Mouse (Mus musculus): ENCODE measurements around the gene Hadha. TPM values are rescaled to one million over a fixed set of nuclear protein-coding genes. Genes with fewer than 3 reads are reported as not detected.

The Hadha gene
- polyA plus RNA-seq, 1 experiment from 2014 or later: 156 TPM

GRCm38 (mm10) chr5:30148133-30148920 lies 6.6 kb downstream of the Hadha start:
- no peak for ATAC-seq (replicated peaks; ENCODE audit: low FRiP score)
- Histone ChIP-seq H3K9me3 (replicated peaks) (no peaks in the 10 kb centered on the region), H3K4me2 (no peak overlapping the region), H3K36me3 (peaks cover 46% of the 10 kb centered on the region), H3K27me3 (no peaks in the 10 kb centered on the region), H3K4me3 (replicated peaks) (no peak overlapping the region), H3K27ac (no peak overlapping the region), H3K4me1 (peaks cover 10% of the 10 kb centered on the region; the same call in 1 of the 2 replicates), H3K9ac (no peak overlapping the region)
- 83% methylated on average over 5 of the region's 5 CpGs for WGBS

GRCm38 (mm10) chr5:30146526-30146925 lies 8.4 kb downstream of the Hadha start:
- Histone ChIP-seq H3K9me3 (replicated peaks) (no peaks in the 10 kb centered on the region), H3K9ac (no peak overlapping the region), H3K27ac (no peak overlapping the region), H3K36me3 (peaks cover 64% of the 10 kb centered on the region), H3K4me2 (no peak overlapping the region), H3K27me3 (no peaks in the 10 kb centered on the region), H3K4me3 (replicated peaks) (no peak overlapping the region), H3K4me1 (0 out of 2 replicates have a peak, but pooled peaks cover 5% of the 10 kb centered on the region)
- WGBS: 93% methylated on average over 6 of the region's 6 CpGs
- no peak for ATAC-seq (replicated peaks; ENCODE audit: low FRiP score)

GRCm38 (mm10) chr5:30138193-30138592 lies 16.8 kb downstream of the Hadha start:
- no peak overlapping the region for H3K9ac ChIP-seq
- H3K4me2 ChIP-seq: no peak overlapping the region
- H3K36me3 ChIP-seq: peaks cover 88% of the 10 kb centered on the region
- ATAC-seq (replicated peaks; ENCODE audit: low FRiP score): no peak
- no peaks in the 10 kb centered on the region for H3K4me1 ChIP-seq
- no peaks in the 10 kb centered on the region for H3K27me3 ChIP-seq
- no peaks in the 10 kb centered on the region for H3K9me3 ChIP-seq (replicated peaks)
- whole genome bisulfite sequencing: 89% methylated on average over 4 of the region's 4 CpGs
- no peak overlapping the region for H3K27ac ChIP-seq
- no peak overlapping the region for H3K4me3 ChIP-seq (replicated peaks)

GRCm38 (mm10) chr5:30137271-30137670 lies 17.7 kb downstream of the Hadha start:
- Histone ChIP-seq H3K9ac (no peak overlapping the region), H3K4me3 (replicated peaks) (no peak overlapping the region), H3K9me3 (replicated peaks) (no peaks in the 10 kb centered on the region), H3K27me3 (no peaks in the 10 kb centered on the region), H3K27ac (no peak overlapping the region), H3K36me3 (peaks cover 88% of the 10 kb centered on the region), H3K4me1 (no peaks in the 10 kb centered on the region), H3K4me2 (no peak overlapping the region)
- no peak for ATAC-seq (replicated peaks; ENCODE audit: low FRiP score)
- WGBS: 97% methylated on average over 9 of the region's 9 CpGs

GRCm38 (mm10) chr5:30135711-30136231 lies 19.2 kb downstream of the Hadha start:
- WGBS: 88% methylated on average over 11 of the region's 11 CpGs
- H3K27me3 ChIP-seq: no peaks in the 10 kb centered on the region
- H3K27ac ChIP-seq: no peak overlapping the region
- H3K9ac ChIP-seq: no peak overlapping the region
- H3K4me1 ChIP-seq: no peaks in the 10 kb centered on the region
- no peak overlapping the region for H3K4me2 ChIP-seq
- H3K36me3 ChIP-seq: peaks cover 86% of the 10 kb centered on the region
- H3K9me3 ChIP-seq (replicated peaks): no peaks in the 10 kb centered on the region
- ATAC-seq (replicated peaks; ENCODE audit: low FRiP score): no peak
- no peak overlapping the region for H3K4me3 ChIP-seq (replicated peaks)

GRCm38 (mm10) chr5:30132173-30132572 lies 22.8 kb downstream of the Hadha start:
- WGBS: 96% methylated on average over 2 of the region's 2 CpGs
- Histone ChIP-seq H3K9ac (no peak overlapping the region), H3K4me2 (no peak overlapping the region), H3K36me3 (peaks cover 87% of the 10 kb centered on the region), H3K27me3 (no peaks in the 10 kb centered on the region), H3K4me1 (no peaks in the 10 kb centered on the region), H3K4me3 (replicated peaks) (no peak overlapping the region), H3K27ac (no peak overlapping the region), H3K9me3 (replicated peaks) (no peaks in the 10 kb centered on the region)
- ATAC-seq (replicated peaks; ENCODE audit: low FRiP score): no peak

- no peak overlapping the region for H3K27ac ChIP-seq
- no peak overlapping the region for H3K9ac ChIP-seq
- H3K27me3 ChIP-seq: no peaks in the 10 kb centered on the region
- H3K9me3 ChIP-seq (replicated peaks): no peaks in the 10 kb centered on the region
- no peak overlapping the region for H3K4me3 ChIP-seq (replicated peaks)
- no peak overlapping the region for H3K4me2 ChIP-seq
- peaks cover 92% of the 10 kb centered on the region for H3K36me3 ChIP-seq
- no peak for ATAC-seq (replicated peaks; ENCODE audit: low FRiP score)
- 62% methylated on average over 4 of the region's 4 CpGs for WGBS
- no peaks in the 10 kb centered on the region for H3K4me1 ChIP-seq
Measured at GRCm38 (mm10) chr5:30131246-30131645, 23.7 kb downstream of the Hadha start.

GRCm38 (mm10) chr5:30128680-30129079 lies 26.3 kb downstream of the Hadha start:
- Histone ChIP-seq H3K36me3 (peaks cover 95% of the 10 kb centered on the region), H3K27ac (no peak overlapping the region), H3K27me3 (no peaks in the 10 kb centered on the region), H3K4me3 (replicated peaks) (no peak overlapping the region), H3K9me3 (replicated peaks) (no peaks in the 10 kb centered on the region), H3K4me1 (no peaks in the 10 kb centered on the region), H3K9ac (no peak overlapping the region), H3K4me2 (no peak overlapping the region)
- 89% methylated on average over 6 of the region's 6 CpGs for WGBS
- no peak for ATAC-seq (replicated peaks; ENCODE audit: low FRiP score)

GRCm38 (mm10) chr5:30127921-30128597 lies 26.9 kb downstream of the Hadha start:
- peaks cover 95% of the 10 kb centered on the region for H3K36me3 ChIP-seq
- H3K9ac ChIP-seq: no peak overlapping the region
- H3K27ac ChIP-seq: no peak overlapping the region
- no peaks in the 10 kb centered on the region for H3K4me1 ChIP-seq
- no peaks in the 10 kb centered on the region for H3K9me3 ChIP-seq (replicated peaks)
- H3K4me2 ChIP-seq: no peak overlapping the region
- H3K4me3 ChIP-seq (replicated peaks): no peak overlapping the region
- no peak for ATAC-seq (replicated peaks; ENCODE audit: low FRiP score)
- H3K27me3 ChIP-seq: no peaks in the 10 kb centered on the region
- 96% methylated on average over 13 of the region's 13 CpGs for WGBS

- Histone ChIP-seq H3K27ac (no peak overlapping the region), H3K4me3 (replicated peaks) (no peak overlapping the region), H3K27me3 (no peaks in the 10 kb centered on the region), H3K4me2 (no peak overlapping the region), H3K4me1 (no peaks in the 10 kb centered on the region), H3K36me3 (peaks cover 95% of the 10 kb centered on the region), H3K9me3 (replicated peaks) (no peaks in the 10 kb centered on the region), H3K9ac (no peak overlapping the region)
- WGBS: 81% methylated on average over 7 of the region's 7 CpGs
- no peak for ATAC-seq (replicated peaks; ENCODE audit: low FRiP score)
Measured at GRCm38 (mm10) chr5:30126756-30127155, 28.2 kb downstream of the Hadha start.

GRCm38 (mm10) chr5:30125587-30125986 lies 29.4 kb downstream of the Hadha start:
- ATAC-seq (replicated peaks; ENCODE audit: low FRiP score): no peak
- H3K9ac ChIP-seq: no peak overlapping the region

GRCm38 (mm10) chr5:30122481-30122880 lies 32.5 kb downstream of the Hadha start:
- no peaks in the 10 kb centered on the region for H3K9me3 ChIP-seq (replicated peaks)
- no peak overlapping the region for H3K9ac ChIP-seq
- H3K27me3 ChIP-seq: no peaks in the 10 kb centered on the region
- WGBS: 90% methylated on average over 6 of the region's 6 CpGs
- no peak for ATAC-seq (replicated peaks; ENCODE audit: low FRiP score)
- H3K27ac ChIP-seq: no peak overlapping the region
- H3K36me3 ChIP-seq: peaks cover 97% of the 10 kb centered on the region
- no peak overlapping the region for H3K4me2 ChIP-seq
- H3K4me3 ChIP-seq (replicated peaks): no peak overlapping the region
- H3K4me1 ChIP-seq: peaks cover 10% of the 10 kb centered on the region; the same call in 1 of the 2 replicates

More at GRCm38 (mm10) chr5:30125587-30125986, 29.4 kb downstream of the Hadha start:
- 43% methylated on average over 5 of the region's 5 CpGs for WGBS
- Histone ChIP-seq H3K27me3 (no peaks in the 10 kb centered on the region), H3K9me3 (replicated peaks) (no peaks in the 10 kb centered on the region), H3K4me1 (no peaks in the 10 kb centered on the region), H3K4me2 (no peak overlapping the region), H3K36me3 (peaks cover 100% of the 10 kb centered on the region), H3K4me3 (replicated peaks) (no peak overlapping the region), H3K27ac (no peak overlapping the region)
